Mouse (Mus musculus) adrenal gland, postnatal 36 days (tissue): ENCODE measurements around the gene Zfp583. TPM values are rescaled to one million over a fixed set of nuclear protein-coding genes. Genes with fewer than 3 reads are reported as not detected.
A peak's percentile ranks its signal among the peaks of the same experiment; 100 is the strongest.
"Not testable (repeated sequence)": the region's sequence is repeated elsewhere in the genome, so short reads cannot be mapped to it uniquely, and the experiment has no call there.

ENCODE experiments used
- DNase-seq, 2 experiments: peaks; one replicate each; pipeline ENCODE4 v3.0.0; 2021; ENCODE audit warnings: mixed read lengths in 1 of 2
- long read RNA-seq, 2 experiments: library from polyadenylated mRNA; stranded (forward); transcript quantifications; one replicate each; pipeline ENCODE4 v2.0.0; 2021; ENCODE audit warnings: borderline sequencing depth in 2 of 2
- total RNA-seq, 2 experiments: library from RNA; stranded (reverse); gene quantifications; 2 replicates each; pipeline ENCODE4 v1.2.3; 2021

Gene Zfp583
- 1 to 10 TPM; 2.1 to 3.2 TPM for total RNA-seq
- long read RNA-seq, experiment 1, partial matches to known transcripts = 1 of 4 reads
- long read RNA-seq, experiment 1, other reads (novel, unspliced or antisense) = 1 of 4 reads
- long read RNA-seq, experiment 2, partial matches to known transcripts = 0 of 1 reads
- long read RNA-seq, experiment 2, other reads (novel, unspliced or antisense) = 0 of 1 reads

GRCm38 (mm10) chr7:6331233-6331956 lies at the start of gene Zfp583:
Zfp583 (minus strand) TSS chr7:6331285.
- peak; percentile 85 to 88 for DNase-seq

GRCm38 (mm10) chr7:6378441-6378840 lies 47.4 kb upstream of the Zfp583 start:
- DNase-seq = no peak

- DNase-seq = no peak
Measured at GRCm38 (mm10) chr7:6372993-6373392, 41.9 kb upstream of the Zfp583 start.

GRCm38 (mm10) chr7:6369460-6369859 lies 38.4 kb upstream of the Zfp583 start:
- no peak for DNase-seq

GRCm38 (mm10) chr7:6368146-6368545 lies 37.1 kb upstream of the Zfp583 start:
- DNase-seq = not testable (repeated sequence)

- no peak for DNase-seq
Measured at GRCm38 (mm10) chr7:6367185-6367584, 36.1 kb upstream of the Zfp583 start.

- DNase-seq = no peak
Measured at GRCm38 (mm10) chr7:6364761-6365160, 33.7 kb upstream of the Zfp583 start.

GRCm38 (mm10) chr7:6363047-6363488 lies 32.0 kb upstream of the Zfp583 start, which contains the start of gene Zfp78:
Zfp78 (plus strand) TSS chr7:6363280.
- peak; percentile 89 to 90 for DNase-seq

GRCm38 (mm10) chr7:6362268-6363046 lies 31.4 kb upstream of the Zfp583 start:
- DNase-seq = peak; percentile 99

GRCm38 (mm10) chr7:6361756-6362155 lies 30.7 kb upstream of the Zfp583 start:
- no peak for DNase-seq

GRCm38 (mm10) chr7:6360477-6361060 lies 29.5 kb upstream of the Zfp583 start:
- DNase-seq = no peak

- peak in 1 of 2 experiments; percentile 14 for DNase-seq
Measured at GRCm38 (mm10) chr7:6358937-6359590, 28.0 kb upstream of the Zfp583 start.

GRCm38 (mm10) chr7:6358121-6358520 lies 27.0 kb upstream of the Zfp583 start:
- DNase-seq = no peak

GRCm38 (mm10) chr7:6344124-6344523 lies 13.0 kb upstream of the Zfp583 start:
- DNase-seq = no peak

- DNase-seq = peak; percentile 60 to 67
Measured at GRCm38 (mm10) chr7:6343501-6344071, 12.5 kb upstream of the Zfp583 start, which contains the start of gene Gm3854. Gm3854 (plus strand) TSS chr7:6343759.

- DNase-seq = no peak
Measured at GRCm38 (mm10) chr7:6339865-6340264, 8.8 kb upstream of the Zfp583 start.

- DNase-seq = peak in 1 of 2 experiments; percentile 11
Measured at GRCm38 (mm10) chr7:6330458-6331232, 440 bp downstream of the Zfp583 start.

GRCm38 (mm10) chr7:6300796-6301195 lies 30.3 kb downstream of the Zfp583 start:
- DNase-seq = not testable (repeated sequence)

- DNase-seq = not testable (repeated sequence)
Measured at GRCm38 (mm10) chr7:6291121-6291520, 40.0 kb downstream of the Zfp583 start.

- DNase-seq = peak; percentile 6 to 12
Measured at GRCm38 (mm10) chr7:6286921-6287531, 44.1 kb downstream of the Zfp583 start.
